Mouse (Mus musculus): ENCODE results near the gene Coq5.

Coq5 gene

GRCm38 (mm10) chr5:115312816-115313667 lies 33.6 kb downstream of the Coq5 start:
- no peak for DNase-seq

- no peak for DNase-seq
Observed at GRCm38 (mm10) chr5:115313668-115313943, 34.1 kb downstream of the Coq5 start.

DNA sequence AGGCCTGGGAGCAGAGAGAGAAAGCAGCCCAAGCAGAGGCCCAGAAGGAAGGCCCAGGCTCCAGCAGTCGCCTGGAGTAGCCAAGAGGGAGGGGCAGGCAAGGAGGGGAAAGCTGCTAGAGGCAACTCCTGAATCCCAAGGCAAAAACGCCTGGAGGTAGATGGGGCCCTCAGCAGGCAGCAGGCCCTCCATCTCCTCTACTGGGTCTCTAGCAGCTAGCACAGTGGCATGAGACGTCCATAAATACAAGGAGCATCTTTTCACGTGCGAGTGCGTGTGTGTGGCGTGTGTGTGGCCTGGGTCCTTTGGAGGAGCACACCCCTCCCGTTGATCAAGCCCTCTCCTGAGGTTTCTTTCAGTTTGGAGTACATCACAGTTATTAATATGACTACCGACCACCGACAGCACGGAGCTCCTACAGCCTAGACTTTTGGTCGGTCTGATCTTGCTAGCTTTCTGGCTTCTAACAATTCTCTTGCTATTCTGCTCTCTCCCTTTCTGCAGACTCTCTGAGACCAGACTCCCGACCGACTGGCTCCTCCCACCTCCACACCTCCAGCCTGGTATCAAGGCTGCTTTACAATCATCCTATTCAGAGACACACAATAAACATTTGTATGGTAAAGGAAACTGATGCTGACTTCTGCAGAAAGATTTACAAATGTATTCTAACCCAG lies 37.6 kb downstream of the Coq5 start:
- DNase-seq: peak; percentile 48 to 51

- peak; percentile 65 to 68 for DNase-seq
Observed at GRCm38 (mm10) chr5:115317645-115318328, 38.3 kb downstream of the Coq5 start.

DNA sequence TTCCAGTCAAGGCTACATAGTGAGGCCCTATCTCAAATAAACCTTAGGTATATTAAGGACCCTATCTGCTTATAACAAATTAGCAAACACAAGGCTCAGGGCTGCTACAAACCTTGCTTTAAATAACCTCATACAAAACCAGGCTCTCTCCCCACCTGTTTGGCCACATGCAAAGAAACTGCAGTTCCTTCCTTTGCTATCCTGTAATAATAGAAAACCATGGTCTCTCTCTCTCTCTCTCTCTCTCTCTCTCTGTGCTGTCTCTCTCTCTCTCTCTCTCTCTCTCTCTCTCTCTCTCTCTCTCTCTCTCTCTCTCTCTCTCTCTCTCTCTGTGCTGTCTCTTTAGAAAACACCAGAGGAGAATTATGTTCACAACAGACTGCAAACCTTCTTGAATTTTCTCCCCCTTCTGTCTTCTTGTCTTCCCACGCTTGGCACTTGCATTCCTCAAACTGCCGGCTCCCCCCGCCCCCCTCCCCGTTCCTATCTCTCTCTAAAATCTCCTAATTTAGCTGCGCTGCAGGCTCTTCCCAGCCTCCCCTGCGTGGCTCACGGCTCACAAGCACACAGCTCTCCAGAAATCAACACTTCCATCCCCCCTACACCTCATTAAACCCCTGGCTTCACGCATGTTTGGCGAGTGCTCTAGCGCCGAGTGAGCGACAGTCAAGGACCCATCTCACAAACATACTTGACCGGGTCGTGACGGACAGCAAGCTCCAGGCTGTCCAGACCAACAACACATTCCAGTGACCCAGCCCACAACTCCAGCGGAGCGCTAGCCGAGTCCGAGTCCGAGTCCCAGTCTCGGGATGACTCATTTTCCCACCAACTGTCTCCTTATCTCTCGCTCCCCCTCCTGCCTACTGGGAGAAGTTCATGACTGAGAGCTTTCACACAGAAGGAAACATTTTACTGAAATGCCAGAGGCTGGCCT lies 39.8 kb downstream of the Coq5 start:
- DNase-seq: peak; percentile 81 to 83

DNA sequence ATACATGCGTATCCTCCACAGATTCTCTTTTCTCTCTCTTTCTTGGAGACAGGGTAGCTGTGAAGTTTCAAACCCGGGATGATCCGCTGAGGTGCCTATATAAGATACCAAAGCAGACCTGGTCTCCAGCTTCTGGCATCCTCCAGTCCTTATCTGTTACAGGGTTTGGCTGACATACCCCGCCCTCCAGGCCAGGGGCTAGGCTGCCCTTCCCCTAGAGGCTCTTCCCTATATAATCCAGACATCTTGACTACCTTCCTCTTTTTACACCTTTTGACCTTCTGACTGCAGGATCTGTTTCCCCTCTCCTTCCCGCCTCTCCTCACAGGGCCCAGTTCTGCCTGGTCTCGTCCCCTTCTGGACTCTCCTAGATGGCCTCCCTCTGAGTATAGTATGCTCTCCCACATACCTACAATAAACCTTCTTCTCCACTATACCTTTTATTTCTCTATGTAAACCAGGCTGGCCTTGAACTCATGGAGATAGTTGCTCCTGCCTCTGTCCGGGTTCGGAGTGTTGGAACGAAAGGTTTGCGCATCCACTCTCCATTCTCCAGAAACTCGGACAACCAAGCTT lies 46.9 kb downstream of the Coq5 start:
- no peak for DNase-seq

DNA sequence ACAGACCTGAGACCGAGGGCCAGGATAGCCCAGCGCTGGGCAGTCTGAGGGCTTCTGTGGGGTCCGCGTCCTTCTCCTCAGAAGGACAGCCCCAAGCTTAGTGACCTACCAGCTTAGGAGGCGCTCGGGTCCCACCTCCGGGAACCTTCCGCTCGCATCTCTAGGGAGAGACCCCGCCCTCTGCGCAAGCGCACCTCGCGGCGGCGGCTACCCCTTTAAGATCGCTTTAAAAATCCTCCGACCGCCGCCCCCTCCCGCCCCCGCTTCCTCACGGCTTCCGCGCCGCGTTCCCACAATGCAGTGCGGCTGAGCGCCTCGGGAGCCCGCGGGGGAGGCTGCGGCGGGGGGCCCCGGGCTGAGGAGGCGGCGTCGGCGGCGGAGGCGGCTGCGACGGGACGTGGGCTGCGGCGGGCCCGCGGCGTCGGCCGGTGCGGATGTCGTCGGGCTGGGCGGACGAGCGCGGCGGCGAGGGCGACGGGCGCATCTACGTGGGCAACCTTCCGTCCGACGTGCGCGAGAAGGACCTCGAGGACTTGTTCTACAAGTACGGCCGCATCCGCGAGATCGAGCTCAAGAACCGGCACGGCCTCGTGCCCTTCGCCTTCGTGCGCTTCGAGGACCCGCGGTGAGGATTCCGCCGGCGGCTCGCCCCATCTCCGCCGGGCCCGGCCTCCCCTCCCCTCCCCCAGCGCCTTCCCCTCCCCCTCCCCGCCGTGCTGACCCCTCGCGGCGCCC lies 47.6 kb downstream of the Coq5 start, which contains the start of gene Srsf9:
TSS of gene Srsf9 (plus strand) at position 303 of the 735 bp plus-strand sequence.
- peak; percentile 98 to 99 for DNase-seq

GRCm38 (mm10) chr5:115327610-115328548 lies 48.4 kb downstream of the Coq5 start:
- DNase-seq: peak; percentile 63 to 67

- no peak for DNase-seq
Observed at GRCm38 (mm10) chr5:115330955-115331354, 51.5 kb downstream of the Coq5 start.

- no peak for DNase-seq
Observed at GRCm38 (mm10) chr5:115333626-115334025, 54.2 kb downstream of the Coq5 start.

- no peak for DNase-seq
Observed at GRCm38 (mm10) chr5:115340007-115340406, 60.5 kb downstream of the Coq5 start.

GRCm38 (mm10) chr5:115340577-115341313 lies 61.3 kb downstream of the Coq5 start, which contains the start of the genes Gatc and Triap1:
Gene Gatc, minus strand, starts transcription at chr5:115341178.
Gene Triap1, plus strand, starts transcription at chr5:115341225.
- peak; percentile 96 to 97 for DNase-seq

- DNase-seq: no peak
Observed at GRCm38 (mm10) chr5:115341314-115342165, 62.1 kb downstream of the Coq5 start.

Measured in cerebellum, postnatal 10 days (tissue).